Mouse (Mus musculus) testis, adult 2 months (tissue): ENCODE measurements around the gene Zmiz1. TPM values are rescaled to one million over a fixed set of nuclear protein-coding genes. Genes with fewer than 3 reads are reported as not detected.

Source experiments
- H3K27ac ChIP-seq: fragments of 200-500 bp; 2 replicates; pipeline ENCODE4 v1.5.1; 2012; ENCODE audit warnings: low read depth, low read length; ENCODE audit not compliant: control insufficient read depth, insufficient read depth
- H3K27me3 ChIP-seq: fragments of 200-500 bp; 2 replicates; pipeline ENCODE4 v1.6.1; 2012; ENCODE audit warnings: mild to moderate bottlenecking, low read length, moderate library complexity; ENCODE audit not compliant: control insufficient read depth, insufficient read depth
- H3K36me3 ChIP-seq: fragments of 200-500 bp; 2 replicates; pipeline ENCODE4 v1.6.1; 2012; ENCODE audit warnings: mild to moderate bottlenecking, low read length; ENCODE audit not compliant: control insufficient read depth, insufficient read depth
- H3K4me1 ChIP-seq: fragments of 200-500 bp; 2 replicates; pipeline ENCODE4 v1.6.1; 2012; ENCODE audit warnings: low read length; ENCODE audit not compliant: control insufficient read depth, insufficient read depth
- H3K4me3 ChIP-seq: fragments of 200-500 bp; 2 replicates; pipeline ENCODE4 v1.5.1; 2012; ENCODE audit warnings: low read depth, mild to moderate bottlenecking, low read length, moderate library complexity, mixed read lengths; ENCODE audit not compliant: control insufficient read depth
- CTCF ChIP-seq: fragments of 200-500 bp; IDR thresholded peaks from 2 replicates; pipeline ENCODE4 v1.5.1; 2012; ENCODE audit warnings: low read depth, mild to moderate bottlenecking, inconsistent platforms, low read length, moderate library complexity; ENCODE audit not compliant: control insufficient read depth, insufficient read depth, insufficient replicate concordance
- POLR2A ChIP-seq: fragments of 200-500 bp; IDR thresholded peaks from 2 replicates; pipeline ENCODE4 v1.6.1; 2012; ENCODE audit warnings: low read depth, mild to moderate bottlenecking, inconsistent platforms, low read length, moderate library complexity; ENCODE audit not compliant: control insufficient read depth
- polyA plus RNA-seq: library from polyadenylated mRNA; depleted of rRNA; stranded (reverse); fragments of >200 nt; gene quantifications from 2 replicates; pipeline ENCODE4 v1.2.3, GENCODE M21; 2012

Gene Zmiz1
- polyA plus RNA-seq, 1 experiment: 9.1 TPM

GRCm38 (mm10) chr14:25470224-25470805 lies 11.3 kb downstream of the Zmiz1 start:
- Histone ChIP-seq H3K27ac (no peak overlapping the region), H3K27me3 (no peaks in the 10 kb centered on the region), H3K36me3 (no peaks in the 10 kb centered on the region), H3K4me1 (no peaks in the 10 kb centered on the region; the same call in 1 of the 2 replicates), H3K4me3 (no peak overlapping the region)
- TF ChIP-seq CTCF (no peak), POLR2A (no peak)

DNA sequence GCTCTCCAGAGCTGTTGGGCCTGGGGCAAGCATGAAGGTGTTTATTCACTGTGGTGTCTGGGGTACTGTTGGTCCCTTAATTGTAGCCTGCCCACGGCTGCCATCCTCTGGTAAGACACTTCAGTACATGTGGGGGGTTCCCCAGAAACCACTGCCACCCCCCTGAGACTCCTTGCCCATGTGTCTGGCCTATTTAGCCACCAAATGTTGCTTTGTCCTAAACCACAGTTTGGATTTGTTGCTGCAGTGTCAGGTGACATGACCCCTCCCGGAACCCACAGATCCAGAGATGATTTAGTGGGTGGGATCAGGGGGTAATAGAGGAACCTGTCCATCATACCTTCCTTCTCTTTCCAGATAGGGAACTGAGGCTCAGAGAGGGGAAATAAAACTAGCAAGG lies 12.1 kb downstream of the Zmiz1 start:
- no peaks in the 10 kb centered on the region; the same call in 1 of the 2 replicates for H3K4me1 ChIP-seq

DNA sequence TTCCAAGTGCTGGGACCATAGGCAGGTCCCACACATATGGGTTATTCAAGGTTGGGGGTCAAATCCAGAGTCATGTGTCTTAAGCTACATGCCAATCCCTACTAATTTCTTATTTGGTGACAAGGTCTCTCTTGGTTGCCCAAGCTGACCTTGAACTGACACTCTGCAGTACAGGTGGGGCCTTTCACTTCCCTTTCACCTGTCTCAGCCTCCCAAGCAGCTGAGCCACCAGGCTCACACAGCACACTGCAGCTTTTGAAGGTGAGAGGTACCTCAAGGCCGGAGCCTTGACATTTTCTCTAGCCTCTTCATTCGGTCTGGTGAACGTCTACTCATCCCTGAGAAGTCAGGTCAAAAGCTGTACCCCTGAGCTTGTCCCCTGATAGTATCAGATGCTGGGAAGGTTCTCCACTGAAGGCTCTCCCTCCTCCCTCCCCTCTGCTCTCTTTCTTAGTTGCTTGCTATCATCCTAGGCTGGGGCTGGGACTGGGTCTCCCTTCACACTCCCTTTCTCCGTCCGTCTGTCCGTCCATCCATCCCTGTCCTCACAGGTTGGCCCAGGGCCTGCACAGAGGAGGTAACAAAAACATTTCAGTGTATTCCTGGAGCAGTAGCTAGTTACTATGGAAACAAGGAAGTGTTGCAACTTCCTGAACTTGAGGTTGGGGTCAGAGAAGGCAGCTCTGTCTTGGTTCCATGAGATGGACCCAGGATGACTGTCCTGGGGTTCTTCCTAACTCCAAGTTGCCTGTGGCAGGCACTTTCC lies 13.3 kb downstream of the Zmiz1 start:
- H3K4me3 ChIP-seq: no peak overlapping the region
- TF ChIP-seq CTCF: no peak
- TF ChIP-seq POLR2A: no peak
- no peaks in the 10 kb centered on the region for H3K27me3 ChIP-seq
- H3K27ac ChIP-seq: no peak overlapping the region
- H3K4me1 ChIP-seq: no peaks in the 10 kb centered on the region; the same call in 1 of the 2 replicates
- H3K36me3 ChIP-seq: no peaks in the 10 kb centered on the region

More for the DNA sequence above, 12.1 kb downstream of the Zmiz1 start:
- H3K27ac ChIP-seq: no peak overlapping the region
- no peak overlapping the region for H3K4me3 ChIP-seq
- H3K36me3 ChIP-seq: no peaks in the 10 kb centered on the region
- TF ChIP-seq CTCF (no peak), POLR2A (no peak)
- H3K27me3 ChIP-seq: no peaks in the 10 kb centered on the region

- H3K4me1 ChIP-seq: no peaks in the 10 kb centered on the region; the same call in 1 of the 2 replicates
- no peaks in the 10 kb centered on the region for H3K27me3 ChIP-seq
- TF ChIP-seq POLR2A (no peak), CTCF (no peak)
- H3K36me3 ChIP-seq: no peaks in the 10 kb centered on the region
- H3K27ac ChIP-seq: no peak overlapping the region
- H3K4me3 ChIP-seq: no peak overlapping the region
Measured at GRCm38 (mm10) chr14:25472981-25473649, 14.1 kb downstream of the Zmiz1 start.

DNA sequence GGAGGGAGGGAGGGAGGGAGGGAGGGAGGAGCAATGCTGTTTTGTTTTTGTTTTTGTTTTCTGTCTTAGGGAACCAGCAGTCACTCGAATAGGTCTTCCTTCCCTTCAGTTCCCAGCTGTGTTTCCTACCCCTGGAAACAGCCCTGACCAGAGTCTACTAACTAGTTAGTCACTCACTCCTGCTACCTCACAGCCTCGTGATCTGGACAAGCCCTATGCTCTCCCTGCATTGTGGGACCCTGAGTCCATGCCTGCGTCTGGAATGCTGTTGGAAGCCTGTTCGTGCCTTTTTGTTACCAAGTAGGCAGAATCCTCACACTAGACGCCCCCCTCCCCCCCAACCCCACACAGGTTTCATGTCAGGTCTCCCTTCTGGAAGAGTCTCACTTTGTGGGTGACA lies 15.0 kb downstream of the Zmiz1 start:
- no peaks in the 10 kb centered on the region; the same call in 1 of the 2 replicates for H3K4me1 ChIP-seq
- TF ChIP-seq POLR2A (no peak), CTCF (no peak)
- H3K27ac ChIP-seq: no peak overlapping the region

DNA sequence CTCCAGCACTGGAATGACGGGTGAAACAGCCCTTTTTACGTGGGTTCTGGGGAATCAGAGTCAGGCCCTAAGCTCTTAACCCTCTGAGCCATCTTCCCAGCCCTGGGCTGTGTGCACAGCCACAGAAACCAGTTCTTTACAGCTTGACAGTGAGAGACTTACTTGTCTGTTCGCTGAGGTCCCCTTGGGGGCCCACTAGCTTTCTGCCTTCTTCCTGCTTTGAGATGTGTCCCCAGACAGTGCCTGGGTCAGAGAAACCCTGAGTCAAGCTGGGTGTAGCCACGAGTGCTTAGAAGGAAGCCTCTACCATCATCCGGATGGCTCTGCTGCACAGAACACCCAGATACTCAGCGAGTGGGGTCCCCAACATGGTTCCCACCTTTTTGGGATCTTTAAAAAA lies 15.7 kb downstream of the Zmiz1 start:
- no peak overlapping the region for H3K4me3 ChIP-seq
- TF ChIP-seq CTCF (no peak), POLR2A (no peak)
- H3K36me3 ChIP-seq: no peaks in the 10 kb centered on the region
- no peak overlapping the region for H3K27ac ChIP-seq
- H3K4me1 ChIP-seq: no peaks in the 10 kb centered on the region; the same call in none of the 2 replicates
- H3K27me3 ChIP-seq: no peaks in the 10 kb centered on the region

More for the DNA sequence above, 15.0 kb downstream of the Zmiz1 start:
- no peak overlapping the region for H3K4me3 ChIP-seq
- no peaks in the 10 kb centered on the region for H3K27me3 ChIP-seq
- H3K36me3 ChIP-seq: no peaks in the 10 kb centered on the region

DNA sequence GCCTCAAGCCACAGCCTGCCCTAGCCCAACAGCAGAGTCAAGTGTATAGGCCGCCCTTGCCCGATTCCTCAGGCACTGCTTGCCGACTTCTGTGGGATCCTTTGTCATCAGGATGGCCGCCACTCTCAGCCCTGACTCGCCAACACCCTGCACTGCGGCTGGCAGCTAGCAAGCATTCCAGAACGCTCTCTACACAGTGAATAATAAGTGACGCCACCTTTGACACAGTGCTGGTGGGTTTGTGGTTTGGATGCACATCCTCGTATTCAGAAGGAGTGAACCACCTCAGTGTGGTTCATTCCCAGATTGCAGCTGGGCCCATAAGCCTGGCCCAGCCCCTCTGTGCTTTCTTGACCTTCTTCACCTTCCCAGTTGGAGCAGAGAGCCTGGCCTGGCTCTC lies 17.1 kb downstream of the Zmiz1 start:
- Histone ChIP-seq H3K27me3 (no peaks in the 10 kb centered on the region), H3K4me3 (no peak overlapping the region), H3K4me1 (peaks cover 2% of the 10 kb centered on the region), H3K36me3 (no peaks in the 10 kb centered on the region), H3K27ac (no peak overlapping the region)
- TF ChIP-seq POLR2A (no peak), CTCF (no peak)
